Mouse (Mus musculus): ENCODE data around the gene Polq.
"Not testable (repeated sequence)": the region's sequence is repeated elsewhere in the genome, so short reads cannot be mapped to it uniquely, and the experiment has no call there.

The Polq gene

GRCm38 (mm10) chr16:37094169-37094833 lies 82.7 kb downstream of the Polq start:
- in situ Hi-C loops (cut with MseI, MboI): no loop called here

GRCm38 (mm10) chr16:37108763-37109162 lies 97.2 kb downstream of the Polq start:
- in situ Hi-C loops (cut with MseI, MboI): no loop called here

- in situ Hi-C loops (cut with MseI, MboI): no loop called here
Measured at GRCm38 (mm10) chr16:37109285-37109684, 97.7 kb downstream of the Polq start.

GRCm38 (mm10) chr16:37125190-37125589 lies 113.6 kb downstream of the Polq start:
- in situ Hi-C loops (cut with MseI, MboI): not testable (repeated sequence)

All from mouse trophoblast stem cell (cell line).